Mouse (Mus musculus) cerebellum, adult 2 months (tissue): ENCODE results near the gene Zscan21.

Experiments used
- CTCF ChIP-seq: fragments of 200-500 bp; IDR thresholded peaks from 2 replicates; pipeline ENCODE4 v1.5.1; 2011; ENCODE audit warnings: low read depth, mild to moderate bottlenecking, control low read depth, low read length, moderate library complexity, borderline replicate concordance; ENCODE audit not compliant: insufficient read depth
- POLR2A ChIP-seq: fragments of 200-500 bp; IDR thresholded peaks from 2 replicates; pipeline ENCODE4 v1.6.1; 2011; ENCODE audit warnings: low read length, control low read depth, borderline replicate concordance; ENCODE audit not compliant: insufficient read depth

- TF ChIP-seq CTCF (no peak), POLR2A (no peak)
These were observed 46.9 kb downstream of the Zscan21 start for GRCm38 (mm10) chr5:138163610-138164009.
